Mouse (Mus musculus) brain, embryonic 14.5 days (tissue): Measurements from ENCODE around the gene Rara.

Source experiments
- CTCF ChIP-seq: fragments of 200-500 bp; IDR thresholded peaks from 2 replicates; pipeline ENCODE4 v1.5.1; 2012; ENCODE audit warnings: inconsistent platforms, mild to moderate bottlenecking, moderate library complexity, borderline replicate concordance; ENCODE audit not compliant: insufficient read depth, insufficient read length; ENCODE audit errors: extremely low read depth
- POLR2A ChIP-seq: fragments of 200-500 bp; IDR thresholded peaks from 2 replicates; pipeline ENCODE4 v1.6.1; 2012; ENCODE audit warnings: mild to moderate bottlenecking, inconsistent platforms, borderline replicate concordance; ENCODE audit not compliant: poor library complexity, insufficient read depth, insufficient read length, severe bottlenecking; ENCODE audit errors: extremely low read depth

- 0 out of 2 replicates have a peak, but pooled peaks have one; percentile 8 for TF ChIP-seq POLR2A
- no peak for TF ChIP-seq CTCF
Observed at GRCm38 (mm10) chr11:98960313-98960906, 32.8 kb downstream of the Rara start.
